Mouse (Mus musculus): ENCODE measurements around the gene Gm10190. TPM values are rescaled to one million over a fixed set of nuclear protein-coding genes. Genes with fewer than 3 reads are reported as not detected.

Gm10190 gene
- polyA plus RNA-seq, 1 experiment, result not detected

DNA sequence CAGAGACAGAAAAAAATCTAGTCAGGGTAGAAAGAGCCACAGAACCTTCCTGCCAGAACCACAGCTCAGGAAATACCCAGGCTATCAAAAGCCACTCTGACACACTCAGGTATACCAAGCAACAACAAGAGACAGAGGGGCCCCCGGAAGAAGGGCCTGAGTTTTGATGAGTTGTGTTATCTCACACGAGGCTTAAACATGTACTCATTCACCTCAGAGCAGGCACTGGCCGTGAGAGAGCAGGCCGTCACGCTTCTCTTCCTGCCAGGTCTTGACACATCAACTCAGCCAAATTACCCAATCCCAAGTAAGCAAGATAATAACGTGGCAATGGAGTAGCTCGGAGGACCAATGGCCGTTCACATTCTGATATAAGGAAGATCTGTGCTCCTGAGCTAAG, 49.7 kb downstream of the Gm10190 start:
- no peak for TF ChIP-seq POLR2A (IDR thresholded peaks at IDR 0.05; ENCODE audit: low read depth, low read length)
- TF ChIP-seq CTCF (IDR thresholded peaks at IDR 0.05; ENCODE audit: borderline replicate concordance, insufficient read depth, low read length), result no peak
- H3K27ac ChIP-seq (ENCODE audit: insufficient read depth, low read length), result no peak overlapping the region
- H3K4me3 ChIP-seq (ENCODE audit: insufficient read depth, low read length), result no peak overlapping the region
- no peaks in the 10 kb centered on the region for H3K4me1 ChIP-seq (ENCODE audit: control insufficient read depth, insufficient read depth, low read length)

Other genes starting within 250 kb of the Gm10190 start
- gene Galm, start 246.1 kb downstream of the Gm10190 start, polyA plus RNA-seq (2011; ENCODE audit: insufficient read length, low read depth, missing spikeins), result 10.0 and 10.6 TPM in 2 replicates
- gene Srsf7, start 166.2 kb downstream of the Gm10190 start, polyA plus RNA-seq (2011; ENCODE audit: insufficient read length, low read depth, missing spikeins), result 132 and 194 TPM in 2 replicates
- gene Ttc39d, start 166.1 kb downstream of the Gm10190 start, polyA plus RNA-seq (2011; ENCODE audit: insufficient read length, low read depth, missing spikeins), result not detected in 2 replicates
- 14.9 and 15.3 TPM in 2 replicates for gene Gemin6, start 149.1 kb downstream of the Gm10190 start, polyA plus RNA-seq (2011; ENCODE audit: insufficient read length, low read depth, missing spikeins)
- 9.1 and 10.6 TPM in 2 replicates for gene Morn2, start 83.3 kb downstream of the Gm10190 start, polyA plus RNA-seq (2011; ENCODE audit: insufficient read length, low read depth, missing spikeins)
- gene Dhx57, start 83.1 kb downstream of the Gm10190 start, polyA plus RNA-seq (2011; ENCODE audit: insufficient read length, low read depth, missing spikeins), result 24.2 and 25.8 TPM in 2 replicates
- 1.1 TPM in 1 of 2 replicates, not detected in the other for gene Arhgef33, start 66.1 kb downstream of the Gm10190 start, polyA plus RNA-seq (2011; ENCODE audit: insufficient read length, low read depth, missing spikeins)
- gene Sos1, start 106.9 kb upstream of the Gm10190 start, polyA plus RNA-seq (2011; ENCODE audit: insufficient read length, low read depth, missing spikeins), result 27.6 and 32.9 TPM in 2 replicates
- gene Cdkl4, start 204.3 kb upstream of the Gm10190 start, polyA plus RNA-seq (2011; ENCODE audit: insufficient read length, low read depth, missing spikeins), result 0.32 and 0.35 TPM in 2 replicates